Mouse (Mus musculus) forebrain, embryonic 13.5 days (tissue): ENCODE results near the gene 1700029I15Rik. TPM values are rescaled to one million over a fixed set of nuclear protein-coding genes. Genes with fewer than 3 reads are reported as not detected.

Experiments used
- ATAC-seq: fragments of 200-750 bp; cut with Nextera tagmentation; 2 replicates; pipeline ENCODE4 v1.8.0; 2017
- H3K27ac ChIP-seq: fragments of 300-500 bp; sonication (generic); 2 replicates; pipeline ENCODE4 v1.5.1; 2015; ENCODE audit warnings: inconsistent platforms, mild to moderate bottlenecking, moderate library complexity
- H3K27me3 ChIP-seq: fragments of 300-500 bp; sonication (generic); 2 replicates; pipeline ENCODE4 v1.6.1; 2015; ENCODE audit warnings: mild to moderate bottlenecking, inconsistent platforms
- H3K36me3 ChIP-seq: fragments of 300-500 bp; sonication (generic); 2 replicates; pipeline ENCODE4 v1.6.1; 2015; ENCODE audit warnings: mild to moderate bottlenecking, inconsistent platforms; ENCODE audit not compliant: poor library complexity, severe bottlenecking
- H3K4me1 ChIP-seq: fragments of 300-500 bp; sonication (generic); 2 replicates; pipeline ENCODE4 v1.6.1; 2015; ENCODE audit warnings: inconsistent platforms
- H3K4me2 ChIP-seq: fragments of 300-500 bp; sonication (generic); 2 replicates; pipeline ENCODE4 v1.6.1; 2015; ENCODE audit warnings: inconsistent platforms, mild to moderate bottlenecking, moderate library complexity
- H3K4me3 ChIP-seq: fragments of 300-500 bp; sonication (generic); 2 replicates; pipeline ENCODE4 v1.5.1; 2015; ENCODE audit warnings: mild to moderate bottlenecking, inconsistent platforms
- H3K9ac ChIP-seq: fragments of 300-500 bp; sonication (generic); 2 replicates; pipeline ENCODE4 v1.6.1; 2015; ENCODE audit warnings: mild to moderate bottlenecking, inconsistent platforms
- H3K9me3 ChIP-seq: fragments of 300-500 bp; sonication (generic); replicated peaks from 2 replicates; pipeline ENCODE4 v1.6.1; 2016; ENCODE audit warnings: inconsistent platforms
- WGBS: fragments of 180-500 bp; shearing (Covaris S2); methylation state at CpG from one replicate; pipeline ENCODE4 v1.1.7; 2015; 5-methylcytosine and 5-hydroxymethylcytosine counted together
- microRNA-seq: library from miRNA; unstranded; fragments of <30 nt; microRNA quantifications from one replicate; pipeline ENCODE4, GENCODE M21; 2016
- polyA plus RNA-seq: library from polyadenylated mRNA; unstranded; fragments of >200 nt; fragmentation: Nextera tagmentation; extraction: Ambion mirVana; gene quantifications from 2 replicates; pipeline ENCODE4 v1.2.1, GENCODE M21; 2015

The 1700029I15Rik gene
- polyA plus RNA-seq, 1 experiment from 2014 or later, result 6.6 TPM

GRCm38 (mm10) chr2:92434375-92434745, 52.0 kb downstream of the 1700029I15Rik start:
- H3K9me3 ChIP-seq, result no peaks in the 10 kb centered on the region
- H3K4me2 ChIP-seq, result peak overlapping the region; percentile 92
- no peaks in the 10 kb centered on the region for H3K36me3 ChIP-seq
- no peak; the same call in 1 of the 2 replicates for ATAC-seq
- no peaks in the 10 kb centered on the region for H3K27me3 ChIP-seq
- peaks cover 45% of the 10 kb centered on the region for H3K4me1 ChIP-seq
- 5% methylated on average over 12 of the region's 12 CpGs for WGBS
- peak overlapping the region; percentile 62 for H3K9ac ChIP-seq
- H3K27ac ChIP-seq, result peak overlapping the region; percentile 16; the same call in 1 of the 2 replicates
- peak overlapping the region; percentile 88 for H3K4me3 ChIP-seq

- H3K27ac ChIP-seq, result no peak overlapping the region
- peak overlapping the region; percentile 92 for H3K4me2 ChIP-seq
- no peaks in the 10 kb centered on the region for H3K9me3 ChIP-seq
- 52% methylated on average over 6 of the region's 6 CpGs for WGBS
- 0 out of 2 replicates have a peak overlapping the region, but pooled peaks have one; percentile 88 for H3K4me3 ChIP-seq
- peak overlapping the region; percentile 62 for H3K9ac ChIP-seq
- no peak for ATAC-seq
- no peaks in the 10 kb centered on the region for H3K27me3 ChIP-seq
- H3K4me1 ChIP-seq, result peaks cover 40% of the 10 kb centered on the region
- no peaks in the 10 kb centered on the region for H3K36me3 ChIP-seq
Measured at GRCm38 (mm10) chr2:92435023-92435422, 52.7 kb downstream of the 1700029I15Rik start.

Small RNA genes lying within 50 kb of the gene (microRNA-seq; reads per million reads assigned to microRNA genes)
- not detected for gene Mir7000

Other genes with a start within 250 kb of the 1700029I15Rik start
- gene Pex16, start 7.9 kb upstream of the 1700029I15Rik start, polyA plus RNA-seq, result 33.8 and 33.9 TPM in 2 replicates
- gene Large2, start 7.7 kb upstream of the 1700029I15Rik start, polyA plus RNA-seq, result 1.5 and 2.4 TPM in 2 replicates
- gene Mapk8ip1, start 18.7 kb downstream of the 1700029I15Rik start, polyA plus RNA-seq, result 66.9 and 71.1 TPM in 2 replicates
- gene Cry2, start 51.5 kb downstream of the 1700029I15Rik start, polyA plus RNA-seq, result 28.2 and 29.4 TPM in 2 replicates
- 6.7 and 9.0 TPM in 2 replicates for gene Slc35c1, start 78.0 kb downstream of the 1700029I15Rik start, polyA plus RNA-seq
- gene Chst1, start 217.2 kb downstream of the 1700029I15Rik start, polyA plus RNA-seq, result 13.9 and 18.9 TPM in 2 replicates